Mouse (Mus musculus): ENCODE measurements around the gene Nos3. TPM values are rescaled to one million over a fixed set of nuclear protein-coding genes. Genes with fewer than 3 reads are reported as not detected.

Gene Nos3
- polyA plus RNA-seq, 1 experiment from 2014 or later: 6.0 TPM

GRCm38 (mm10) chr5:24409466-24409865 is 44.9 kb downstream of the Nos3 start:
- no peak overlapping the region for H3K4me3 ChIP-seq
- H3K9me3 ChIP-seq: no peaks in the 10 kb centered on the region
- no peaks in the 10 kb centered on the region for H3K27me3 ChIP-seq
- no peak overlapping the region for H3K9ac ChIP-seq
- H3K36me3 ChIP-seq: peaks cover 47% of the 10 kb centered on the region
- ATAC-seq (ENCODE audit: low FRiP score, low read depth): no peak
- 86% methylated on average over 2 of the region's 2 CpGs for WGBS
- no peak overlapping the region for H3K4me2 ChIP-seq (replicated peaks)
- peaks cover 18% of the 10 kb centered on the region for H3K4me1 ChIP-seq
- no peak overlapping the region for H3K27ac ChIP-seq

- H3K4me3 ChIP-seq: no peak overlapping the region
- WGBS: 95% methylated on average over 2 of the region's 2 CpGs
- no peaks in the 10 kb centered on the region for H3K9me3 ChIP-seq
- H3K9ac ChIP-seq: no peak overlapping the region
- no peak for ATAC-seq (ENCODE audit: low FRiP score, low read depth)
- H3K36me3 ChIP-seq: peaks cover 26% of the 10 kb centered on the region
- H3K27ac ChIP-seq: no peak overlapping the region
- peaks cover 29% of the 10 kb centered on the region for H3K4me1 ChIP-seq
- H3K27me3 ChIP-seq: no peaks in the 10 kb centered on the region
- H3K4me2 ChIP-seq (replicated peaks): no peak overlapping the region
Measured at GRCm38 (mm10) chr5:24412063-24412462, 47.5 kb downstream of the Nos3 start.

GRCm38 (mm10) chr5:24413042-24413693 is 48.6 kb downstream of the Nos3 start, which contains the start of gene Asic3:
Asic3 (plus strand) TSS chr5:24413392.
- Histone ChIP-seq H3K9me3 (no peaks in the 10 kb centered on the region), H3K4me3 (no peak within 1 kb of the TSS), H3K27ac (peak within 1 kb of the TSS; percentile 22; the same call in 1 of the 2 replicates), H3K27me3 (no peaks in the 10 kb centered on the region), H3K4me1 (peaks cover 29% of the 10 kb centered on the region), H3K4me2 (replicated peaks) (peak within 1 kb of the TSS; percentile 31), H3K9ac (peak within 1 kb of the TSS; percentile 6; the same call in 1 of the 2 replicates), H3K36me3 (peaks cover 15% of the 10 kb centered on the region)
- WGBS: 30% methylated on average over 11 of the region's 11 CpGs
- ATAC-seq (ENCODE audit: low FRiP score, low read depth): peak; percentile 63; the same call in 1 of the 2 replicates

GRCm38 (mm10) chr5:24413938-24414337 is 49.3 kb downstream of the Nos3 start:
- H3K9me3 ChIP-seq: no peaks in the 10 kb centered on the region
- H3K36me3 ChIP-seq: peaks cover 18% of the 10 kb centered on the region
- no peak overlapping the region for H3K27ac ChIP-seq
- 82% methylated on average over 13 of the region's 13 CpGs for WGBS
- no peak for ATAC-seq (ENCODE audit: low FRiP score, low read depth)
- H3K9ac ChIP-seq: peak overlapping the region; percentile 6; the same call in 1 of the 2 replicates
- H3K4me1 ChIP-seq: peaks cover 29% of the 10 kb centered on the region
- no peak overlapping the region for H3K4me3 ChIP-seq
- H3K4me2 ChIP-seq (replicated peaks): peak overlapping the region; percentile 31; the same call in 1 of the 2 replicates
- H3K27me3 ChIP-seq: no peaks in the 10 kb centered on the region

GRCm38 (mm10) chr5:24416222-24416736 is 51.7 kb downstream of the Nos3 start:
- no peak overlapping the region for H3K4me3 ChIP-seq
- no peak overlapping the region for H3K9ac ChIP-seq
- peak overlapping the region; percentile 31; the same call in 1 of the 2 replicates for H3K4me2 ChIP-seq (replicated peaks)
- no peaks in the 10 kb centered on the region for H3K27me3 ChIP-seq
- ATAC-seq (ENCODE audit: low FRiP score, low read depth): 0 out of 2 replicates have a peak, but pooled peaks have one; percentile 24
- WGBS: 3% methylated on average over 21 of the region's 21 CpGs
- H3K4me1 ChIP-seq: peaks cover 29% of the 10 kb centered on the region
- no peaks in the 10 kb centered on the region for H3K9me3 ChIP-seq
- H3K36me3 ChIP-seq: peaks cover 31% of the 10 kb centered on the region
- no peak overlapping the region for H3K27ac ChIP-seq

GRCm38 (mm10) chr5:24417587-24417986 is 53.0 kb downstream of the Nos3 start:
- no peaks in the 10 kb centered on the region for H3K9me3 ChIP-seq
- 86% methylated on average over 10 of the region's 10 CpGs for WGBS
- ATAC-seq (ENCODE audit: low FRiP score, low read depth): no peak

GRCm38 (mm10) chr5:24420381-24420780 is 55.8 kb downstream of the Nos3 start:
- Histone ChIP-seq H3K4me1 (peaks cover 31% of the 10 kb centered on the region), H3K36me3 (peaks cover 32% of the 10 kb centered on the region), H3K4me3 (no peak overlapping the region), H3K27me3 (no peaks in the 10 kb centered on the region), H3K27ac (no peak overlapping the region), H3K9me3 (no peaks in the 10 kb centered on the region), H3K9ac (no peak overlapping the region), H3K4me2 (replicated peaks) (no peak overlapping the region)
- WGBS: 88% methylated on average over 9 of the region's 9 CpGs
- ATAC-seq (ENCODE audit: low FRiP score, low read depth): no peak

More at GRCm38 (mm10) chr5:24417587-24417986, 53.0 kb downstream of the Nos3 start:
- H3K4me2 ChIP-seq (replicated peaks): no peak overlapping the region
- no peaks in the 10 kb centered on the region for H3K27me3 ChIP-seq
- peaks cover 35% of the 10 kb centered on the region for H3K4me1 ChIP-seq
- peaks cover 32% of the 10 kb centered on the region for H3K36me3 ChIP-seq
- no peak overlapping the region for H3K4me3 ChIP-seq
- H3K27ac ChIP-seq: no peak overlapping the region
- H3K9ac ChIP-seq: no peak overlapping the region

GRCm38 (mm10) chr5:24423129-24424003 is 58.8 kb downstream of the Nos3 start, which contains the start of the genes Cdk5 and Slc4a2:
Cdk5 (minus strand) TSS chr5:24423530.
Slc4a2 (plus strand) TSS chr5:24423837.
- H3K4me3 ChIP-seq: peak within 1 kb of the TSS; percentile 70
- ATAC-seq (ENCODE audit: low FRiP score, low read depth): peak; percentile 94
- H3K27ac ChIP-seq: peak within 1 kb of the TSS; percentile 91
- peaks cover 30% of the 10 kb centered on the region for H3K36me3 ChIP-seq
- peaks cover 49% of the 10 kb centered on the region for H3K4me1 ChIP-seq
- WGBS: under 1% methylated on average over 46 of the region's 46 CpGs
- H3K9me3 ChIP-seq: no peaks in the 10 kb centered on the region
- H3K4me2 ChIP-seq (replicated peaks): peak within 1 kb of the TSS; percentile 95
- H3K27me3 ChIP-seq: no peaks in the 10 kb centered on the region
- peak within 1 kb of the TSS; percentile 83 for H3K9ac ChIP-seq

- peaks cover 55% of the 10 kb centered on the region for H3K4me1 ChIP-seq
Measured at GRCm38 (mm10) chr5:24424004-24424781, 59.6 kb downstream of the Nos3 start.

GRCm38 (mm10) chr5:24424861-24425411 is 60.3 kb downstream of the Nos3 start:
- ATAC-seq (ENCODE audit: low FRiP score, low read depth): peak; percentile 35; the same call in 1 of the 2 replicates

More at GRCm38 (mm10) chr5:24424004-24424781, 59.6 kb downstream of the Nos3 start:
- Histone ChIP-seq H3K27me3 (no peaks in the 10 kb centered on the region), H3K4me3 (peak overlapping the region; percentile 70), H3K9me3 (no peaks in the 10 kb centered on the region), H3K4me2 (replicated peaks) (peak overlapping the region; percentile 95), H3K36me3 (peaks cover 27% of the 10 kb centered on the region), H3K27ac (peak overlapping the region; percentile 91), H3K9ac (peak overlapping the region; percentile 82)
- peak; percentile 0; the same call in 1 of the 2 replicates for ATAC-seq (ENCODE audit: low FRiP score, low read depth)
- WGBS: 11% methylated on average over 21 of the region's 21 CpGs

More at GRCm38 (mm10) chr5:24424861-24425411, 60.3 kb downstream of the Nos3 start:
- Histone ChIP-seq H3K9ac (peak overlapping the region; percentile 82), H3K9me3 (no peaks in the 10 kb centered on the region), H3K36me3 (peaks cover 27% of the 10 kb centered on the region), H3K4me3 (peak overlapping the region; percentile 70), H3K27me3 (no peaks in the 10 kb centered on the region), H3K4me1 (peaks cover 55% of the 10 kb centered on the region), H3K4me2 (replicated peaks) (peak overlapping the region; percentile 95), H3K27ac (peak overlapping the region; percentile 91)
- under 1% methylated on average over 54 of the region's 60 CpGs for WGBS
